Mouse (Mus musculus) gonadal fat pad, adult 2 months (tissue): ENCODE data around the gene Tmod1. TPM values are rescaled to one million over a fixed set of nuclear protein-coding genes. Genes with fewer than 3 reads are reported as not detected.

Experiments used
- DNase-seq: peaks from one replicate; pipeline ENCODE4 v3.0.0-alpha.2; 2012; ENCODE audit warnings: low read depth
- polyA plus RNA-seq: library from polyadenylated mRNA; depleted of rRNA; stranded (reverse); fragments of >200 nt; gene quantifications from 2 replicates; pipeline ENCODE4 v1.2.3, GENCODE M21; 2012; rRNA removed

Gene Tmod1
- polyA plus RNA-seq, 1 experiment, result 4.2 TPM

GRCm38 (mm10) chr4:46130221-46130620 is 91.5 kb downstream of the Tmod1 start:
- DNase-seq, result no peak

- no peak for DNase-seq
Observed at GRCm38 (mm10) chr4:46131791-46132190, 93.1 kb downstream of the Tmod1 start.

GRCm38 (mm10) chr4:46137629-46138286 is 99.0 kb downstream of the Tmod1 start:
- peak; percentile 31 for DNase-seq

- peak; percentile 51 for DNase-seq
Observed at GRCm38 (mm10) chr4:46138287-46139222, 99.8 kb downstream of the Tmod1 start, which contains the start of the genes Ncbp1 and Tstd2. Ncbp1 (plus strand) TSS chr4:46138613. Tstd2 (minus strand) TSS chr4:46138694.

GRCm38 (mm10) chr4:46144323-46144722 is 105.6 kb downstream of the Tmod1 start:
- no peak for DNase-seq

- DNase-seq, result no peak
Observed at GRCm38 (mm10) chr4:46146881-46147280, 108.1 kb downstream of the Tmod1 start.

GRCm38 (mm10) chr4:46151903-46152544 is 113.3 kb downstream of the Tmod1 start:
- DNase-seq, result no peak

GRCm38 (mm10) chr4:46164027-46164426 is 125.3 kb downstream of the Tmod1 start:
- DNase-seq, result no peak

Other genes starting within 250 kb of the Tmod1 start
- gene Aldh1b1, start 239.9 kb upstream of the Tmod1 start, polyA plus RNA-seq, result 1.1 and 1.6 TPM in 2 replicates
- 0.05 TPM in 1 of 2 replicates, not detected in the other for gene Igfbpl1, start 212.0 kb upstream of the Tmod1 start, polyA plus RNA-seq
- 0.31 and 0.46 TPM in 2 replicates for gene Stra6l, start 190.3 kb upstream of the Tmod1 start, polyA plus RNA-seq
- 0.42 and 0.63 TPM in 2 replicates for gene Ccdc180, start 148.6 kb upstream of the Tmod1 start, polyA plus RNA-seq
- 21.9 and 28.9 TPM in 2 replicates for gene Tdrd7, start 73.6 kb upstream of the Tmod1 start, polyA plus RNA-seq
- gene Ncbp1, start 99.7 kb downstream of the Tmod1 start, polyA plus RNA-seq, result 32.0 and 36.0 TPM in 2 replicates
- 30.7 and 37.3 TPM in 2 replicates for gene Tstd2, start 99.8 kb downstream of the Tmod1 start, polyA plus RNA-seq
- 23.0 and 34.2 TPM in 2 replicates for gene Xpa, start 157.4 kb downstream of the Tmod1 start, polyA plus RNA-seq